In genomic region chr5:130859736-130860135, GRCm38 (mm10) we compare ENCODE assay signal across 13 mouse cellular contexts.
DNase-seq lines count a peak whose midpoint lies in the region; ATAC-seq and TF ChIP-seq lines count a peak whose summit lies in the region.
"Had no signal": no experiment of that assay in that cellular context is flagged by ENCODE, and none has a peak within 500 bp of the region (broad histone marks: within the 10 kb centered on the region; RNA-seq: fewer than 3 reads in every experiment).

No protein-coding gene starts in this region.

- TF ChIP-seq EP300 in stomach, postnatal 0 days (optimal IDR thresholded peaks at IDR 0.05), result no peak

- H3K4me2 ChIP-seq in kidney, embryonic 15.5 days, result no peak overlapping the region
- no peak overlapping the region for H3K4me2 ChIP-seq in stomach, postnatal 0 days (replicated peaks; ENCODE audit: low read depth)
- H3K4me2 ChIP-seq: liver, embryonic 15.5 days; neural tube, embryonic 12.5 days had no signal

- H3K9me3 ChIP-seq in kidney, embryonic 15.5 days (replicated peaks), result no peaks in the 10 kb centered on the region
- no peaks in the 10 kb centered on the region for H3K9me3 ChIP-seq in stomach, postnatal 0 days (ENCODE audit: control insufficient read depth, low read length)
- H3K9me3 ChIP-seq: liver, embryonic 15.5 days; neural tube, embryonic 12.5 days had no signal

- no peak for DNase-seq in cerebellum, adult 2 months
- no peak for DNase-seq in cerebellum, adult 9-11 months
- DNase-seq in kidney, adult 2 months, result no peak
- peak; percentile 24 for DNase-seq in right cerebral cortex, postnatal 14 days
- DNase-seq in right cerebral cortex, adult 2 months (ENCODE audit: low spot score in 2 of 2), result no peak
- no peak for DNase-seq in stomach, postnatal 0 days (ENCODE audit: low spot score)
- DNase-seq in adrenal gland, postnatal 36 days, result no peak
- DNase-seq: adrenal gland, postnatal 10 days; cerebellum, adult 9-10 months; thymus, adult 2 months had no signal

- no peak overlapping the region for H3K4me3 ChIP-seq in cerebellum, adult 2 months (replicated peaks; ENCODE audit: insufficient read depth, low read depth, low read length)
- H3K4me3 ChIP-seq in kidney, adult 2 months (ENCODE audit: insufficient read depth, low read depth, low read length), result no peak overlapping the region
- H3K4me3 ChIP-seq in kidney, embryonic 15.5 days (replicated peaks), result no peak overlapping the region
- no peak overlapping the region for H3K4me3 ChIP-seq in stomach, postnatal 0 days (ENCODE audit: low read depth, low read length)
- H3K4me3 ChIP-seq: liver, embryonic 15.5 days; neural tube, embryonic 12.5 days had no signal

- H3K27me3 ChIP-seq in cerebellum, adult 2 months (ENCODE audit: control insufficient read depth, insufficient read depth, low read length), result no peaks in the 10 kb centered on the region
- H3K27me3 ChIP-seq in kidney, adult 2 months (replicated peaks; ENCODE audit: control insufficient read depth, insufficient read depth, low read length), result no peaks in the 10 kb centered on the region
- peaks cover 7% of the 10 kb centered on the region; the same call in 1 of the 2 replicates for H3K27me3 ChIP-seq in kidney, embryonic 15.5 days
- no peaks in the 10 kb centered on the region for H3K27me3 ChIP-seq in stomach, postnatal 0 days (ENCODE audit: control insufficient read depth, insufficient read depth, low read length)
- H3K27me3 ChIP-seq: liver, embryonic 15.5 days; neural tube, embryonic 12.5 days had no signal

- TF ChIP-seq CTCF in cerebellum, adult 2 months (IDR thresholded peaks at IDR 0.05; ENCODE audit: borderline replicate concordance, insufficient read depth, low read depth, low read length), result peak; percentile 39; the same call in 1 of the 2 replicates
- peak; percentile 36 for TF ChIP-seq CTCF in kidney, adult 2 months (conservative IDR thresholded peaks at IDR 0.05; ENCODE audit: insufficient read depth, insufficient read length, low read depth, low read length)
- peak; percentile 57 for TF ChIP-seq CTCF in stomach, postnatal 0 days (IDR thresholded peaks at IDR 0.05; ENCODE audit: low read depth)

- H3K4me1 ChIP-seq in cerebellum, adult 2 months (ENCODE audit: control insufficient read depth, insufficient read depth, low read length), result no peaks in the 10 kb centered on the region; the same call in 1 of the 2 replicates
- H3K4me1 ChIP-seq in kidney, adult 2 months (ENCODE audit: control insufficient read depth, insufficient read depth, low read length), result no peaks in the 10 kb centered on the region
- H3K4me1 ChIP-seq in kidney, embryonic 15.5 days, result no peaks in the 10 kb centered on the region
- H3K4me1 ChIP-seq in stomach, postnatal 0 days (replicated peaks; ENCODE audit: control insufficient read depth, insufficient read depth), result no peaks in the 10 kb centered on the region
- H3K4me1 ChIP-seq: liver, embryonic 15.5 days; neural tube, embryonic 12.5 days had no signal

- no peak for ATAC-seq in kidney, embryonic 15.5 days (replicated peaks; ENCODE audit: low FRiP score)
- no peak for ATAC-seq in stomach, postnatal 0 days (ENCODE audit: low FRiP score, low TSS enrichment)

- no peak for TF ChIP-seq POLR2A in cerebellum, adult 2 months (IDR thresholded peaks at IDR 0.05; ENCODE audit: borderline replicate concordance, insufficient read depth, low read length)
- no peak for TF ChIP-seq POLR2A in kidney, adult 2 months (IDR thresholded peaks at IDR 0.05; ENCODE audit: low read depth, low read length)

- WGBS in cerebellum, adult 2 months, result 32% methylated on average over 6 of the region's 6 CpGs
- 45% methylated on average over 5 of the region's 6 CpGs for WGBS in kidney, adult 2 months
- WGBS in kidney, embryonic 15.5 days, result 50% methylated on average over 6 of the region's 6 CpGs
- 42% methylated on average over 5 of the region's 6 CpGs for WGBS in stomach, postnatal 0 days

- H3K27ac ChIP-seq in cerebellum, adult 2 months (ENCODE audit: insufficient read depth, low read length), result no peak overlapping the region
- no peak overlapping the region for H3K27ac ChIP-seq in kidney, adult 2 months (ENCODE audit: insufficient read depth, low read depth, low read length)
- H3K27ac ChIP-seq in kidney, embryonic 15.5 days, result no peak overlapping the region
- no peak overlapping the region for H3K27ac ChIP-seq in stomach, postnatal 0 days (replicated peaks)
- H3K27ac ChIP-seq: liver, embryonic 15.5 days; neural tube, embryonic 12.5 days had no signal

- H3K36me3 ChIP-seq in kidney, adult 2 months (ENCODE audit: control insufficient read depth, insufficient read depth, low read length), result no peaks in the 10 kb centered on the region
- no peaks in the 10 kb centered on the region for H3K36me3 ChIP-seq in kidney, embryonic 15.5 days
- H3K36me3 ChIP-seq in stomach, postnatal 0 days (ENCODE audit: control insufficient read depth, insufficient read depth, low read length), result no peaks in the 10 kb centered on the region
- H3K36me3 ChIP-seq: liver, embryonic 15.5 days; neural tube, embryonic 12.5 days had no signal

- H3K9ac ChIP-seq in kidney, embryonic 15.5 days, result no peak overlapping the region
- no peak overlapping the region for H3K9ac ChIP-seq in stomach, postnatal 0 days (ENCODE audit: low read length)
- H3K9ac ChIP-seq: liver, embryonic 15.5 days; neural tube, embryonic 12.5 days had no signal
